Mouse (Mus musculus) ES-E14 (cell line): ENCODE measurements around the gene Prepl. TPM values are rescaled to one million over a fixed set of nuclear protein-coding genes. Genes with fewer than 3 reads are reported as not detected.

Experiments used
- DNase-seq: peaks from one replicate; pipeline ENCODE4 v3.0.0-alpha.2; 2013; ENCODE audit warnings: low read depth, low spot score
- H3K27ac ChIP-seq: 2 replicates; pipeline ENCODE4 v1.5.1; 2012; ENCODE audit warnings: low read depth, mild to moderate bottlenecking, low read length, moderate library complexity, mixed read lengths; ENCODE audit not compliant: poor library complexity, insufficient read depth, severe bottlenecking
- H3K36me3 ChIP-seq: 2 replicates; pipeline ENCODE4 v1.6.1; 2012; ENCODE audit warnings: mild to moderate bottlenecking, low read length, moderate library complexity, mixed read lengths; ENCODE audit not compliant: control insufficient read depth, poor library complexity, insufficient read depth, severe bottlenecking
- H3K4me1 ChIP-seq, 2 experiments: fragments of 150-350 bp in 1 of 2; sonication (generic) in 1 of 2; 2 replicates each; pipeline ENCODE4 v1.6.1; 2012; ENCODE audit warnings: low read length in 2 of 2, mild to moderate bottlenecking in 1 of 2, mixed read lengths in 1 of 2; ENCODE audit not compliant: control insufficient read depth in 2 of 2, insufficient read depth in 2 of 2, poor library complexity in 1 of 2
- H3K4me3 ChIP-seq, 2 experiments: fragments of 150-350 bp in 1 of 2; sonication (generic) in 1 of 2; 2 replicates each; pipeline ENCODE4 v1.5.1; 2012; ENCODE audit warnings: low read length in 2 of 2, low read depth in 1 of 2, mild to moderate bottlenecking in 1 of 2, mixed read lengths in 1 of 2; ENCODE audit not compliant: insufficient read depth in 1 of 2, poor library complexity in 1 of 2, severe bottlenecking in 1 of 2
- H3K9ac ChIP-seq: 2 replicates; pipeline ENCODE4 v1.6.1; 2012; ENCODE audit warnings: low read depth, mild to moderate bottlenecking, low read length, mixed read lengths; ENCODE audit not compliant: poor library complexity, insufficient read depth, severe bottlenecking
- H3K9me3 ChIP-seq: fragments of 150-350 bp; sonication (generic); 2 replicates; pipeline ENCODE4 v1.6.1; 2012; ENCODE audit warnings: low read depth, mild to moderate bottlenecking, low read length; ENCODE audit not compliant: control insufficient read depth, insufficient read depth
- CHD2 ChIP-seq: IDR thresholded peaks from 2 replicates; pipeline ENCODE4 v1.6.1; 2014; ENCODE audit warnings: mild to moderate bottlenecking, low read depth, low read length, inconsistent platforms
- HCFC1 ChIP-seq: IDR thresholded peaks from 2 replicates; pipeline ENCODE4 v1.6.1; 2012; ENCODE audit warnings: low read length, inconsistent platforms, borderline replicate concordance; ENCODE audit not compliant: insufficient read depth
- MAFK ChIP-seq: IDR thresholded peaks from 2 replicates; pipeline ENCODE4 v1.6.1; 2014; ENCODE audit warnings: mild to moderate bottlenecking, low read depth, low read length, inconsistent platforms; ENCODE audit not compliant: insufficient read depth
- ZC3H11A ChIP-seq: IDR thresholded peaks from 2 replicates; pipeline ENCODE4 v1.6.1; 2012; ENCODE audit warnings: low read depth, mild to moderate bottlenecking, inconsistent platforms, low read length, borderline replicate concordance
- ZNF384 ChIP-seq: IDR thresholded peaks from 2 replicates; pipeline ENCODE4 v1.6.1; 2012; ENCODE audit warnings: low read depth, low read length, inconsistent platforms
- in situ Hi-C, 2 experiments: fragments of 600-800 bp; cut with MboI; formaldehyde crosslinking; loops; one replicate each; pipeline ENCODE4 v1.15.1; 2025; ENCODE audit warnings: low sequenced_read_pairs in 2 of 2, inconsistent platforms in 1 of 2; ENCODE audit not compliant: unreplicated experiment in 2 of 2
- total RNA-seq: library from RNA; depleted of rRNA; stranded (reverse); fragments of 300-350 nt; gene quantifications from 2 replicates; pipeline ENCODE4 v1.2.3, GENCODE M21; 2012

Prepl gene
- total RNA-seq, 1 experiment, result 16.6 TPM

- Histone ChIP-seq H3K36me3 (no peaks in the 10 kb centered on the region), H3K9me3 (no peaks in the 10 kb centered on the region), H3K27ac (no peak overlapping the region), H3K4me3 (no peak overlapping the region), H3K4me1 (no peaks in the 10 kb centered on the region), H3K9ac (no peak overlapping the region)
- TF ChIP-seq HCFC1 (no peak), CHD2 (no peak), ZNF384 (no peak), ZC3H11A (no peak), MAFK (no peak)
- no peak for DNase-seq
- in situ Hi-C loops, result no loop called here
Observed at GRCm38 (mm10) chr17:85045160-85045559, 44.9 kb downstream of the Prepl start.

GRCm38 (mm10) chr17:85044466-85044865 lies 45.6 kb downstream of the Prepl start:
- no peak overlapping the region for H3K9ac ChIP-seq
- H3K4me3 ChIP-seq, result no peak overlapping the region
- H3K4me1 ChIP-seq, result no peaks in the 10 kb centered on the region
- TF ChIP-seq MAFK (no peak), ZC3H11A (no peak)
- in situ Hi-C loops, result no loop called here
- no peak for DNase-seq
- no peaks in the 10 kb centered on the region for H3K36me3 ChIP-seq
- no peak overlapping the region for H3K27ac ChIP-seq
- no peaks in the 10 kb centered on the region for H3K9me3 ChIP-seq

DNA sequence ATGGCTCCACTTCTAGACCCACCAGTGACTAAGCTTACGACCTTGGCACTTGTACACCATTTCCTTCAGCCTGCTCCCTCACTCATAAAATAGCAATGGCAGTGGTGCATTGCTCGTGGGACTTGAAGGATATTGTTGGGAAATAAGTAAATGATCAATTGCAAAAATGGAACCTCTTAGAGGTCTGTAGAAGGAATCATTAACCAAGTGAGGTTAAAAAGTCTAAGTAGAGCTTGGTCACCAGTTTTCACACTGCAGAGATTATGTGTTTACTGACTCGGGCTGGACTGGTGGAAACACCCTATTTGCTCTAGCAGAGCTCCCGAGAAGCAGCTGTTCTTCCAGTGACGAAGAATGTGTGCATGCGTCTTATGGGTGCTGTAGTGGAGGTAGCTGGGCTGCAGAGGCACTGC lies 46.6 kb downstream of the Prepl start:
- in situ Hi-C loops, result no loop called here
- H3K4me1 ChIP-seq, result no peaks in the 10 kb centered on the region
- H3K9ac ChIP-seq, result no peak overlapping the region
- no peak overlapping the region for H3K4me3 ChIP-seq
- no peak overlapping the region for H3K27ac ChIP-seq
- no peaks in the 10 kb centered on the region for H3K9me3 ChIP-seq
- no peak for DNase-seq
- TF ChIP-seq ZNF384 (no peak), HCFC1 (no peak), ZC3H11A (no peak), MAFK (no peak), CHD2 (no peak)
- H3K36me3 ChIP-seq, result no peaks in the 10 kb centered on the region

GRCm38 (mm10) chr17:85042419-85042818 lies 47.6 kb downstream of the Prepl start:
- in situ Hi-C loops, result no loop called here
- no peaks in the 10 kb centered on the region for H3K36me3 ChIP-seq
- H3K9me3 ChIP-seq, result no peaks in the 10 kb centered on the region
- TF ChIP-seq ZC3H11A (no peak), MAFK (no peak), HCFC1 (no peak), CHD2 (no peak), ZNF384 (no peak)
- H3K4me1 ChIP-seq, result no peaks in the 10 kb centered on the region
- no peak overlapping the region for H3K9ac ChIP-seq
- DNase-seq, result no peak
- no peak overlapping the region for H3K27ac ChIP-seq
- H3K4me3 ChIP-seq, result no peak overlapping the region

- no peak for TF ChIP-seq CHD2
- TF ChIP-seq ZNF384, result no peak
- no peak for TF ChIP-seq ZC3H11A
- TF ChIP-seq MAFK, result no peak
- no peak for TF ChIP-seq HCFC1
- Histone ChIP-seq H3K4me3 (no peak overlapping the region), H3K27ac (no peak overlapping the region), H3K4me1 (no peaks in the 10 kb centered on the region), H3K36me3 (no peaks in the 10 kb centered on the region), H3K9ac (no peak overlapping the region), H3K9me3 (no peaks in the 10 kb centered on the region)
- no peak for DNase-seq
- in situ Hi-C loops, result no loop called here
Observed at GRCm38 (mm10) chr17:85040913-85041312, 49.1 kb downstream of the Prepl start.
